Mouse (Mus musculus): ENCODE data around the gene Hoxd9. TPM values are rescaled to one million over a fixed set of nuclear protein-coding genes. Genes with fewer than 3 reads are reported as not detected.

Gene Hoxd9
- total and polyA plus RNA-seq, 3 experiments = not detected

DNA sequence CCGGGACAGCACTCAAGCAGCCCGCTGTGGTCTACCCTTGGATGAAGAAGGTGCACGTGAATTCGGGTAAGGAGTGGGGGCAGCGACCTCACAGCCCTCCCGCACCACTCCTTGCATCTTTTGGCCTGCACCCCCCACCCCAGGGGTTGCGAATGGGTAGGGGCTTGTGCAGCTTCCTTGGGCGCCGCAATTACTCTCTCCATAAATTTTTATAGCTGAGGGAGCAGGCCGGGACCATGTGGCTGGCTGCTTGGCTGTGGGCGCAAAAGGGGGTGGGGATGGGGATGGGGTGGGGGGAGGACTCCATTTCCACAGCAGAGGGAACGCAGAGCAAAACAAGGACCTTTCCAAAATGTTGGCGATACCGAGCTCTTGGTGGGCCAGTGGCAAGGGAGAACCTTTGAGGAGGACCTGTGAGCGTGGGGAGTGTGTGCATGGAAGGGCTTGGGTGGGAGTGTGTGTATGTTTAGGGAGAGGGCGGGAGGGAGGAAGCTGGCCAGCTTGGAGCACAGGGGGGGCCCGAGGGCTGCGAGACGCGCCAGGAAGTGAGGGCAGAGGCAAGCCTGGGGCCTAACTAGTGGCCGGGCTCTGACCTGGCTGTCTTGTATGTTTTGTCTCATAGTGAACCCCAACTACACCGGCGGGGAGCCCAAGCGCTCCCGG lies 30.2 kb downstream of the Hoxd9 start:
- no peaks in the 10 kb centered on the region for H3K4me1 ChIP-seq (ENCODE audit: control insufficient read depth in 1 of 2, insufficient read depth in 2 of 2, low read length in 2 of 2)

DNA sequence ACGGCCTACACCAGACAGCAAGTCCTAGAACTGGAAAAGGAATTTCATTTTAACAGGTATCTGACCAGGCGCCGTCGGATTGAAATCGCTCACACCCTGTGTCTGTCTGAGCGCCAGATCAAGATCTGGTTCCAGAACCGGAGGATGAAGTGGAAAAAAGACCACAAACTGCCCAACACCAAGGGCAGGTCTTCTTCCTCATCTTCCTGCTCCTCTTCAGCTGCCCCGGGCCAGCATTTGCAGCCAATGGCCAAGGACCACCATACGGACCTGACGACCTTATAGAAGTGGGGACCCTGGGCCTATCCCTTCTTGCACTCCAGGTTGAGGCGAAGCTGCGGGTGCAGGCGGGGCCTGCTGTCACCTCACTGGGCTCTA lies 30.8 kb downstream of the Hoxd9 start:
- TF ChIP-seq HCFC1 (IDR thresholded peaks at IDR 0.05; ENCODE audit: low read depth, low read length) (no peak), CHD1 (IDR thresholded peaks at IDR 0.05; ENCODE audit: low read depth, low read length) (no peak), TCF12 (IDR thresholded peaks at IDR 0.05; ENCODE audit: low read depth, low read length) (no peak)
- no peak overlapping the region for H3K9ac ChIP-seq (ENCODE audit: control insufficient read depth, low read depth, low read length, poor library complexity, severe bottlenecking)

More for the DNA sequence above, 30.2 kb downstream of the Hoxd9 start:
- Histone ChIP-seq H3K79me2 (ENCODE audit: control insufficient read depth, insufficient read depth, low read length, poor library complexity) (no peaks in the 10 kb centered on the region), H3K4me3 (ENCODE audit: control insufficient read depth in 1 of 2, insufficient read depth in 1 of 2, low read depth in 2 of 2, low read length in 2 of 2) (no peak overlapping the region), H3K36me3 (ENCODE audit: control insufficient read depth in 1 of 2, insufficient read depth in 2 of 2, low read length in 2 of 2) (no peaks in the 10 kb centered on the region), H3K9me3 (replicated peaks; ENCODE audit: insufficient read depth, low read length) (no peaks in the 10 kb centered on the region), H3K9ac (ENCODE audit: control insufficient read depth, low read depth, low read length, poor library complexity, severe bottlenecking) (no peak overlapping the region), H3K27me3 (ENCODE audit: control insufficient read depth in 1 of 2, insufficient read depth in 2 of 2, low read length in 2 of 2) (peaks cover 0 to 2% of the 10 kb centered on the region in 2 experiments; a peak in 3 of 4 replicates), H3K27ac (ENCODE audit: control insufficient read depth, low read depth, low read length) (no peak overlapping the region)
- DNase-seq (ENCODE audit: low read depth, low spot score) = no peak
- TF ChIP-seq CTCF (IDR thresholded peaks at IDR 0.05 in 2 of 3, conservative IDR thresholded peaks at IDR 0.05 in 1 of 3; ENCODE audit: control insufficient read depth in 1 of 3, insufficient read depth in 1 of 3, low read depth in 2 of 3, low read length in 3 of 3, poor library complexity in 1 of 3, severe bottlenecking in 1 of 3) (no peak), MXI1 (IDR thresholded peaks at IDR 0.05; ENCODE audit: low read depth, low read length) (no peak), USF1 (IDR thresholded peaks at IDR 0.05; ENCODE audit: low read depth, low read length) (no peak), TCF12 (IDR thresholded peaks at IDR 0.05; ENCODE audit: low read depth, low read length) (no peak), JUND (IDR thresholded peaks at IDR 0.05; ENCODE audit: low read depth, low read length) (no peak), MAFK (IDR thresholded peaks at IDR 0.05; ENCODE audit: borderline replicate concordance, low read depth, low read length) (no peak), GABPA (IDR thresholded peaks at IDR 0.05; ENCODE audit: low read depth, low read length) (no peak), EP300 (IDR thresholded peaks at IDR 0.05; ENCODE audit: low read depth in 1 of 2, low read length in 2 of 2) (no peak)

DNA sequence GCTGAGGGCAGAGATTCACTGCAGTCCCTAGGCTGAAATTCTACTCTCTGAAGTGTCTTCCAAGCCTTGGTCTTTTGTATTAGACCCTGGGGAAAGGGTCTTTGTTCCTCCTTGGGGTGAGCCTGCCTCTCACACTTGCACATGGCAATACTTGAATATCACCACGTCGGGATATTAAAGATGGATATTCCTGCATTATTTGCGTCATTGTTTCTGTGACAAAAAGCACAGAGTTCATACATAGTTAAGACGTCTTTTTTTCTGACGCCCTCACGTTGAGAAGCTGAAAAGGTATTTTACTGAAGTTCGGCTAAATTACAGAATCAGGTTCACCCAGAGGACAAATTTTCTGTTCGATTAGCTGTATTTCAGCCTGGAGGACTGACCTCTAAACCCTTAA lies 32.8 kb downstream of the Hoxd9 start:
- Histone ChIP-seq H3K27ac (ENCODE audit: control insufficient read depth, low read depth, low read length) (no peak overlapping the region), H3K9ac (ENCODE audit: control insufficient read depth, low read depth, low read length, poor library complexity, severe bottlenecking) (no peak overlapping the region), H3K9me3 (replicated peaks; ENCODE audit: insufficient read depth, low read length) (no peaks in the 10 kb centered on the region), H3K4me3 (ENCODE audit: control insufficient read depth in 1 of 2, insufficient read depth in 1 of 2, low read depth in 2 of 2, low read length in 2 of 2) (no peak overlapping the region), H3K4me1 (ENCODE audit: control insufficient read depth in 1 of 2, insufficient read depth in 2 of 2, low read length in 2 of 2) (no peaks in the 10 kb centered on the region), H3K27me3 (ENCODE audit: control insufficient read depth in 1 of 2, insufficient read depth in 2 of 2, low read length in 2 of 2) (peaks cover 0 to 2% of the 10 kb centered on the region in 2 experiments; a peak in 2 of 4 replicates), H3K79me2 (ENCODE audit: control insufficient read depth, insufficient read depth, low read length, poor library complexity) (no peaks in the 10 kb centered on the region), H3K36me3 (ENCODE audit: control insufficient read depth in 1 of 2, insufficient read depth in 2 of 2, low read length in 2 of 2) (no peaks in the 10 kb centered on the region)
- no peak for DNase-seq (ENCODE audit: low read depth, low spot score)
- TF ChIP-seq POLR2A (IDR thresholded peaks at IDR 0.05; ENCODE audit: control insufficient read depth in 1 of 2, insufficient read depth in 1 of 2, low read depth in 1 of 2, low read length in 2 of 2, poor library complexity in 1 of 2) (no peak), GATA1 (IDR thresholded peaks at IDR 0.05; ENCODE audit: low read depth, low read length) (no peak), MXI1 (IDR thresholded peaks at IDR 0.05; ENCODE audit: low read depth, low read length) (no peak), CHD2 (IDR thresholded peaks at IDR 0.05; ENCODE audit: low read length) (no peak), ELF1 (IDR thresholded peaks at IDR 0.05; ENCODE audit: low read depth, low read length) (no peak), USF2 (IDR thresholded peaks at IDR 0.05; ENCODE audit: borderline replicate concordance in 1 of 2, insufficient read depth in 1 of 2, low read depth in 1 of 2, low read length in 2 of 2) (no peak), MAFK (IDR thresholded peaks at IDR 0.05; ENCODE audit: borderline replicate concordance, low read depth, low read length) (no peak), GABPA (IDR thresholded peaks at IDR 0.05; ENCODE audit: low read depth, low read length) (no peak), E2F4 (IDR thresholded peaks at IDR 0.05; ENCODE audit: borderline replicate concordance, low read depth, low read length) (no peak), ZMIZ1 (IDR thresholded peaks at IDR 0.05; ENCODE audit: low read depth, low read length) (no peak), MEF2A (IDR thresholded peaks at IDR 0.05; ENCODE audit: extremely low read depth, insufficient replicate concordance, low read depth, low read length, poor library complexity, severe bottlenecking) (no peak), SIN3A (IDR thresholded peaks at IDR 0.05; ENCODE audit: low read length) (no peak), TBP (IDR thresholded peaks at IDR 0.05; ENCODE audit: low read depth, low read length) (no peak)

More for the DNA sequence above, 30.8 kb downstream of the Hoxd9 start:
- no peaks in the 10 kb centered on the region for H3K9me3 ChIP-seq (replicated peaks; ENCODE audit: insufficient read depth, low read length)
- H3K36me3 ChIP-seq (ENCODE audit: control insufficient read depth in 1 of 2, insufficient read depth in 2 of 2, low read length in 2 of 2) = no peaks in the 10 kb centered on the region
- no peak overlapping the region for H3K4me3 ChIP-seq (ENCODE audit: control insufficient read depth in 1 of 2, insufficient read depth in 1 of 2, low read depth in 2 of 2, low read length in 2 of 2)
- peaks cover 0 to 2% of the 10 kb centered on the region in 2 experiments; a peak in 3 of 4 replicates for H3K27me3 ChIP-seq (ENCODE audit: control insufficient read depth in 1 of 2, insufficient read depth in 2 of 2, low read length in 2 of 2)
- H3K79me2 ChIP-seq (ENCODE audit: control insufficient read depth, insufficient read depth, low read length, poor library complexity) = no peaks in the 10 kb centered on the region
- H3K4me1 ChIP-seq (ENCODE audit: control insufficient read depth in 1 of 2, insufficient read depth in 2 of 2, low read length in 2 of 2) = no peaks in the 10 kb centered on the region
- DNase-seq (ENCODE audit: low read depth, low spot score) = no peak
- no peak overlapping the region for H3K27ac ChIP-seq (ENCODE audit: control insufficient read depth, low read depth, low read length)
